Mouse (Mus musculus): ENCODE measurements around the gene Kcnh6. TPM values are rescaled to one million over a fixed set of nuclear protein-coding genes. Genes with fewer than 3 reads are reported as not detected.

The Kcnh6 gene
- polyA plus RNA-seq (2012; ENCODE audit: insufficient read depth, insufficient read length, low replicate concordance, missing spikeins) = not detected in 2 replicates

DNA sequence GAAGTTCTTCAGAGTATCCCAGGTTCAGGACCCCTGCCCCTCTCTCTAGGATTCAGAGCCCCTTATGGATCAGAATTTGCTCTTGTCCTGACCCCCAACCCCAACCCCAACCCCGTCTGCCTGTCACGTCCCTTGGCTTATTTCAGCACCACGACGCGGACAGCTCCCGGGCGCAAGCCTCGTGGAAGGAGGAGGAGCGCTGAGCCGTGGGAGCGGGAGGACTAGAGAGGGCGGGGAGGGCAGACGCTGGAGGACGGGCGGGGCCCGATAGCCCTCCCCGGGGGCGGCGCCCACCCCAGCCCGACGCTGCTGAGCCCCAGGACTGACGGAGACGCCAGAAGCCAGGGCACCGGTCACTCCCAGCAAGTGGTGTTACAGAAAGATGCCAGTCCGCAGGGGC lies at the start of gene Kcnh6:
Gene Kcnh6 (plus strand): TSS at position 304 of the 400 bp plus-strand sequence.
- 2% methylated on average over 25 of the region's 25 CpGs for WGBS
- H3K4me3 ChIP-seq (ENCODE audit: insufficient read depth, low read depth, low read length) = peak within 1 kb of the TSS; percentile 24

GRCm38 (mm10) chr11:105958566-105958965 lies 49.4 kb upstream of the Kcnh6 start:
- TF ChIP-seq CTCF (IDR thresholded peaks at IDR 0.05; ENCODE audit: insufficient read depth, low read depth, low read length) (no peak), POLR2A (IDR thresholded peaks at IDR 0.05; ENCODE audit: insufficient read depth, low read depth, low read length) (no peak)
- WGBS = 67% methylated on average over 1 of the region's 1 CpGs
- Histone ChIP-seq H3K4me1 (ENCODE audit: control insufficient read depth, insufficient read depth, low read length) (peaks cover 9% of the 10 kb centered on the region), H3K27ac (ENCODE audit: insufficient read depth, low read depth, low read length) (no peak overlapping the region), H3K4me3 (ENCODE audit: insufficient read depth, low read depth, low read length) (no peak overlapping the region)

More for the DNA sequence above, at the start of gene Kcnh6:
- no peak for TF ChIP-seq CTCF (IDR thresholded peaks at IDR 0.05; ENCODE audit: insufficient read depth, low read depth, low read length)
- TF ChIP-seq POLR2A (IDR thresholded peaks at IDR 0.05; ENCODE audit: insufficient read depth, low read depth, low read length) = no peak
- Histone ChIP-seq H3K27ac (ENCODE audit: insufficient read depth, low read depth, low read length) (no peak within 1 kb of the TSS), H3K4me1 (ENCODE audit: control insufficient read depth, insufficient read depth, low read length) (peaks cover 7% of the 10 kb centered on the region)

DNA sequence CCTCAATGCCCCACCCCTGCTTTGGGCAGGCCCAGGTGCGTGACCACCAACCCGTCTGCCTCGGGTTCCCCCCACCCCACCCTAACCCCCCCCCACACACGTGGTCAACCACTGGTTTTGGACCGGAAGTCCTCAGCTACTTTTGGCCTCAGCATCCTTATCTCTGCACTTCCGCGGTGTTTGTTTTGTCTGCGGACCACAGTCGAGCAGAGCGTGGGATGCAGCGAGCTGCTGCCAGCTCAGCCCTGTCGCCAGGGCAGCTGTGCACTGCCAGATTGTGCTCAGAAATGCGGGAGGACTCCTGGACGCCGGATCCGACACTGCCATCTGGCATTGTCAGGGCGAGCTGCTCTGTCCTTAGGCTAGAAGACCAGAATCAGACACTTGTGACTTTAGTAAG lies 48.6 kb upstream of the Kcnh6 start:
- Histone ChIP-seq H3K27ac (ENCODE audit: insufficient read depth, low read depth, low read length) (no peak overlapping the region), H3K4me3 (ENCODE audit: insufficient read depth, low read depth, low read length) (no peak overlapping the region), H3K4me1 (ENCODE audit: control insufficient read depth, insufficient read depth, low read length) (peaks cover 9% of the 10 kb centered on the region)
- WGBS = 36% methylated on average over 17 of the region's 17 CpGs
- TF ChIP-seq CTCF (IDR thresholded peaks at IDR 0.05; ENCODE audit: insufficient read depth, low read depth, low read length) = no peak
- TF ChIP-seq POLR2A (IDR thresholded peaks at IDR 0.05; ENCODE audit: insufficient read depth, low read depth, low read length) = no peak

GRCm38 (mm10) chr11:105964691-105965090 lies 43.2 kb upstream of the Kcnh6 start:
- WGBS = 76% methylated on average over 5 of the region's 5 CpGs
- Histone ChIP-seq H3K27ac (ENCODE audit: insufficient read depth, low read depth, low read length) (no peak overlapping the region), H3K4me1 (ENCODE audit: control insufficient read depth, insufficient read depth, low read length) (peaks cover 21% of the 10 kb centered on the region), H3K4me3 (ENCODE audit: insufficient read depth, low read depth, low read length) (no peak overlapping the region)
- TF ChIP-seq POLR2A (IDR thresholded peaks at IDR 0.05; ENCODE audit: insufficient read depth, low read depth, low read length) (no peak), CTCF (IDR thresholded peaks at IDR 0.05; ENCODE audit: insufficient read depth, low read depth, low read length) (no peak)

GRCm38 (mm10) chr11:105966288-105966687 lies 41.6 kb upstream of the Kcnh6 start:
- 67% methylated on average over 4 of the region's 4 CpGs for WGBS
- peaks cover 18% of the 10 kb centered on the region for H3K4me1 ChIP-seq (ENCODE audit: control insufficient read depth, insufficient read depth, low read length)

GRCm38 (mm10) chr11:105967741-105968574 lies 40.0 kb upstream of the Kcnh6 start, which contains the start of gene Ace:
TSS of gene Ace (plus strand) at chr11:105967945.
- H3K4me3 ChIP-seq (ENCODE audit: insufficient read depth, low read depth, low read length) = peak within 1 kb of the TSS; percentile 58
- no peak for TF ChIP-seq CTCF (IDR thresholded peaks at IDR 0.05; ENCODE audit: insufficient read depth, low read depth, low read length)
- no peak for TF ChIP-seq POLR2A (IDR thresholded peaks at IDR 0.05; ENCODE audit: insufficient read depth, low read depth, low read length)
- 3% methylated on average over 76 of the region's 76 CpGs for WGBS
- peaks cover 18% of the 10 kb centered on the region for H3K4me1 ChIP-seq (ENCODE audit: control insufficient read depth, insufficient read depth, low read length)
- H3K27ac ChIP-seq (ENCODE audit: insufficient read depth, low read depth, low read length) = no peak within 1 kb of the TSS

More at GRCm38 (mm10) chr11:105966288-105966687, 41.6 kb upstream of the Kcnh6 start:
- TF ChIP-seq POLR2A (IDR thresholded peaks at IDR 0.05; ENCODE audit: insufficient read depth, low read depth, low read length) = no peak
- no peak for TF ChIP-seq CTCF (IDR thresholded peaks at IDR 0.05; ENCODE audit: insufficient read depth, low read depth, low read length)
- H3K27ac ChIP-seq (ENCODE audit: insufficient read depth, low read depth, low read length) = no peak overlapping the region
- H3K4me3 ChIP-seq (ENCODE audit: insufficient read depth, low read depth, low read length) = no peak overlapping the region

DNA sequence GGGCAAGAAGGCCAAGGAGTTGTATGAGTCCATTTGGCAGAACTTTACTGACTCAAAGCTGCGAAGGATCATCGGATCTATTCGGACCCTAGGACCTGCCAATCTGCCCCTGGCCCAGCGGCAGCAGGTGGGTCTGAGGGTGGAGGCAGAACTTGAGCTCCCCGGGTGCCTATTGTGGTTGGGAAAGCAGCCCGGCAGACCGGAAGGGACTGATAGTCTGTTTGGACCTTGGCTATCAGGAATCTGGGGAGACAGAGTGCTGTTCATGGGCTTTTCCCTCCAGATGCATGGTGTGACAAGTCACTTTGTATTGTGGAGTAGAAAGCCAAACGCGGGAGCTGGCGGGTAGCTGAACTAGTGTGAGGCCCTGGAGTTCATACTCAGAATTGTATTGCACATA lies 39.0 kb upstream of the Kcnh6 start:
- WGBS = 55% methylated on average over 10 of the region's 10 CpGs
- Histone ChIP-seq H3K27ac (ENCODE audit: insufficient read depth, low read depth, low read length) (no peak overlapping the region), H3K4me1 (ENCODE audit: control insufficient read depth, insufficient read depth, low read length) (peaks cover 18% of the 10 kb centered on the region), H3K4me3 (ENCODE audit: insufficient read depth, low read depth, low read length) (no peak overlapping the region)
- TF ChIP-seq CTCF (IDR thresholded peaks at IDR 0.05; ENCODE audit: insufficient read depth, low read depth, low read length) (no peak), POLR2A (IDR thresholded peaks at IDR 0.05; ENCODE audit: insufficient read depth, low read depth, low read length) (no peak)

GRCm38 (mm10) chr11:105969516-105969915 lies 38.4 kb upstream of the Kcnh6 start:
- Histone ChIP-seq H3K4me3 (ENCODE audit: insufficient read depth, low read depth, low read length) (no peak overlapping the region), H3K4me1 (ENCODE audit: control insufficient read depth, insufficient read depth, low read length) (peaks cover 18% of the 10 kb centered on the region), H3K27ac (ENCODE audit: insufficient read depth, low read depth, low read length) (no peak overlapping the region)
- no peak for TF ChIP-seq POLR2A (IDR thresholded peaks at IDR 0.05; ENCODE audit: insufficient read depth, low read depth, low read length)
- 68% methylated on average over 1 of the region's 1 CpGs for WGBS

GRCm38 (mm10) chr11:105974593-105974992 lies 33.3 kb upstream of the Kcnh6 start:
- no peak for TF ChIP-seq CTCF (IDR thresholded peaks at IDR 0.05; ENCODE audit: insufficient read depth, low read depth, low read length)
- TF ChIP-seq POLR2A (IDR thresholded peaks at IDR 0.05; ENCODE audit: insufficient read depth, low read depth, low read length) = no peak
- WGBS = 79% methylated on average over 6 of the region's 6 CpGs
- H3K4me3 ChIP-seq (ENCODE audit: insufficient read depth, low read depth, low read length) = no peak overlapping the region
- H3K27ac ChIP-seq (ENCODE audit: insufficient read depth, low read depth, low read length) = no peak overlapping the region
- no peaks in the 10 kb centered on the region for H3K4me1 ChIP-seq (ENCODE audit: control insufficient read depth, insufficient read depth, low read length)

Data from olfactory bulb, adult 2 months (tissue).